Mouse (Mus musculus) gastrocnemius, postnatal 25 days (tissue): ENCODE measurements at regions not wholly inside any gene's neighbourhood (a gene's known extent, or its start where the extent isn't known, plus 50 kb on each side); places are given as distances from the start of the nearest gene placed in this dataset.

Experiments
- DNase-seq: peaks from one replicate; pipeline ENCODE4 v3.0.0; 2022

- no peak for DNase-seq
These were observed 380.2 kb upstream of the Auts2 start for GRCm38 (mm10) chr5:132923365-132923764.

- no peak for DNase-seq
These were observed 365.9 kb upstream of the Auts2 start for GRCm38 (mm10) chr5:132909056-132909455.

GRCm38 (mm10) chr5:132908220-132908619 is 365.1 kb upstream of the Auts2 start:
- no peak for DNase-seq

- peak; percentile 86 for DNase-seq
These were observed 349.4 kb upstream of the Auts2 start for GRCm38 (mm10) chr5:132892591-132892990.

GRCm38 (mm10) chr5:132884130-132884529 is 341.0 kb upstream of the Auts2 start:
- DNase-seq = no peak

- peak; percentile 39 for DNase-seq
These were observed 339.1 kb upstream of the Auts2 start for GRCm38 (mm10) chr5:132882291-132882690.

GRCm38 (mm10) chr5:132881170-132881569 is 338.0 kb upstream of the Auts2 start:
- no peak for DNase-seq

- no peak for DNase-seq
These were observed 333.2 kb upstream of the Auts2 start for GRCm38 (mm10) chr5:132876336-132876840.

- DNase-seq = no peak
These were observed 315.8 kb upstream of the Auts2 start for GRCm38 (mm10) chr5:132858846-132859510.

GRCm38 (mm10) chr5:132855619-132856510 is 312.7 kb upstream of the Auts2 start:
- no peak for DNase-seq

- DNase-seq = no peak
These were observed 307.6 kb upstream of the Auts2 start for GRCm38 (mm10) chr5:132850770-132851169.

- DNase-seq = no peak
These were observed 304.9 kb upstream of the Auts2 start for GRCm38 (mm10) chr5:132848086-132848485.

- no peak for DNase-seq
These were observed 300.1 kb upstream of the Auts2 start for GRCm38 (mm10) chr5:132843284-132843683.

- no peak for DNase-seq
These were observed 298.6 kb upstream of the Auts2 start for GRCm38 (mm10) chr5:132841794-132842193.

- DNase-seq = no peak
These were observed 294.3 kb upstream of the Auts2 start for GRCm38 (mm10) chr5:132837420-132837819.

GRCm38 (mm10) chr5:132828993-132829392 is 285.8 kb upstream of the Auts2 start:
- no peak for DNase-seq

- DNase-seq = no peak
These were observed 284.6 kb upstream of the Auts2 start for GRCm38 (mm10) chr5:132827555-132828333.

GRCm38 (mm10) chr5:132826009-132826408 is 282.9 kb upstream of the Auts2 start:
- peak; percentile 57 for DNase-seq

GRCm38 (mm10) chr5:132817665-132818064 is 274.5 kb upstream of the Auts2 start:
- DNase-seq = no peak

GRCm38 (mm10) chr5:132809181-132809580 is 266.0 kb upstream of the Auts2 start:
- no peak for DNase-seq

GRCm38 (mm10) chr5:132796061-132796460 is 252.9 kb upstream of the Auts2 start:
- DNase-seq = no peak

- no peak for DNase-seq
These were observed 249.3 kb upstream of the Auts2 start for GRCm38 (mm10) chr5:132792484-132792883.
